Mouse (Mus musculus) thymus, adult 2 months (tissue): ENCODE data around the gene Zfp715.
"Not testable (repeated sequence)": the region's sequence is repeated elsewhere in the genome, so short reads cannot be mapped to it uniquely, and the experiment has no call there.

ENCODE experiments used
- CTCF ChIP-seq: fragments of 200-500 bp; IDR thresholded peaks from 2 replicates; pipeline ENCODE4 v1.5.1; 2012; ENCODE audit warnings: mild to moderate bottlenecking, control low read depth, low read length, moderate library complexity, borderline replicate concordance; ENCODE audit not compliant: control insufficient read depth, poor library complexity, insufficient read depth; ENCODE audit errors: extremely low read depth
- POLR2A ChIP-seq: fragments of 200-500 bp; IDR thresholded peaks from 2 replicates; pipeline ENCODE4 v1.6.1; 2012; ENCODE audit warnings: mild to moderate bottlenecking, low read length, control low read depth, moderate library complexity; ENCODE audit not compliant: control insufficient read depth, poor library complexity, insufficient read depth; ENCODE audit errors: extremely low read depth

DNA sequence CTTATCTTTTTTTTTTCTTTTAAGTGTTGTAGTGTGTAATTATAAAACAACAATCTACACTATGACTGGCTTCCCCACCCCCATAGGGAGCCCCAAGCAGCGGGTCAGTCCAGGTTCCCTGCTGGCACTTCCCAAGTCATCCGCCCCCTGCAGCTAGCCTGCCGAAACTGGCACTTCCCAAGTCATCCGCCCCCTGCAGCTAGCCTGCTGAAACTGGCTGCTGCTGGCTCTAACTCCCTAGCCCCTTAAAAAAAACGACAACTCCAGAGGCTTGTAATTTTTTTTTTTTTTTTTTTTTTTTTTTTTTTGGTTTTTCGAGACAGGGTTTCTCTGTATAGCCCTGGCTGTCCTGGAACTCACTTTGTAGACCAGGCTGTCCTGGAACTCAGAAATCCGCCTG lies 36.9 kb downstream of the Zfp715 start:
- TF ChIP-seq CTCF, POLR2A: not testable (repeated sequence)
